Mouse (Mus musculus) midbrain, postnatal 0 days (tissue): Measurements from ENCODE around the gene Slc29a1. TPM values are rescaled to one million over a fixed set of nuclear protein-coding genes. Genes with fewer than 3 reads are reported as not detected.

ENCODE experiments used
- ATAC-seq: fragments of 200-750 bp; cut with Nextera tagmentation; 2 replicates; pipeline ENCODE4 v1.8.0; 2017; ENCODE audit warnings: moderate number of reproducible peaks, mild to moderate bottlenecking, moderate TSS enrichment, moderate library complexity; ENCODE audit not compliant: low FRiP score
- DNase-seq: peaks from one replicate; pipeline ENCODE4 v3.0.0-alpha.2; 2015; ENCODE audit warnings: low spot score
- H3K27ac ChIP-seq: fragments of 300-500 bp; sonication (generic); 2 replicates; pipeline ENCODE4 v1.5.1; 2014; ENCODE audit warnings: low read depth, mild to moderate bottlenecking, low read length, mixed read lengths
- H3K27me3 ChIP-seq: fragments of 300-500 bp; sonication (generic); 2 replicates; pipeline ENCODE4 v1.6.1; 2014; ENCODE audit warnings: low read length, control low read depth, mixed read lengths; ENCODE audit not compliant: insufficient read depth
- H3K36me3 ChIP-seq: fragments of 300-500 bp; sonication (generic); 2 replicates; pipeline ENCODE4 v1.6.1; 2014; ENCODE audit warnings: low read length, control low read depth, mixed read lengths; ENCODE audit not compliant: insufficient read depth
- H3K4me1 ChIP-seq: fragments of 300-500 bp; sonication (generic); 2 replicates; pipeline ENCODE4 v1.6.1; 2014; ENCODE audit warnings: mild to moderate bottlenecking, control low read depth, antibody characterized with exemption, low read length, mixed read lengths; ENCODE audit not compliant: insufficient read depth
- H3K4me2 ChIP-seq: fragments of 300-500 bp; sonication (generic); 2 replicates; pipeline ENCODE4 v1.6.1; 2014; ENCODE audit warnings: low read depth, mild to moderate bottlenecking, low read length, mixed read lengths; ENCODE audit not compliant: poor library complexity, severe bottlenecking
- H3K4me3 ChIP-seq: fragments of 300-500 bp; sonication (generic); 2 replicates; pipeline ENCODE4 v1.5.1; 2014; ENCODE audit warnings: low read depth, mild to moderate bottlenecking, low read length, moderate library complexity
- H3K9ac ChIP-seq: fragments of 300-500 bp; sonication (generic); replicated peaks from 2 replicates; pipeline ENCODE4 v1.6.1; 2014; ENCODE audit warnings: mild to moderate bottlenecking, low read length, moderate library complexity, mixed read lengths; ENCODE audit not compliant: poor library complexity, severe bottlenecking
- H3K9me3 ChIP-seq: fragments of 300-500 bp; sonication (generic); 2 replicates; pipeline ENCODE4 v1.6.1; 2016; ENCODE audit warnings: low read length, control low read depth
- CTCF ChIP-seq: IDR thresholded peaks from 2 replicates; pipeline ENCODE4 v1.5.1; 2016; ENCODE audit warnings: antibody characterized with exemption, mild to moderate bottlenecking
- WGBS: fragments of 180-500 bp; shearing (Covaris S2); extraction: QIAGEN DNeasy Blood & Tissue Kit; methylation state at CpG from one replicate; pipeline ENCODE4 v1.1.7; 2014; 5-methylcytosine and 5-hydroxymethylcytosine counted together
- polyA plus RNA-seq: library from polyadenylated mRNA; unstranded; fragments of >200 nt; fragmentation: Nextera tagmentation; extraction: Ambion mirVana; gene quantifications from 2 replicates; pipeline ENCODE4 v1.2.1, GENCODE M21; 2015
- total RNA-seq: library from RNA; depleted of rRNA; stranded (reverse); fragments of >200 nt; gene quantifications from 2 replicates; pipeline ENCODE4 v1.2.3, GENCODE M21; 2014

The Slc29a1 gene
- total and polyA plus RNA-seq, 2 experiments from 2014 or later = 38.4 to 82.1 TPM

- Histone ChIP-seq H3K4me2 (no peak overlapping the region), H3K4me3 (no peak overlapping the region), H3K27ac (no peak overlapping the region), H3K36me3 (peaks cover 13% of the 10 kb centered on the region), H3K27me3 (peaks cover 15% of the 10 kb centered on the region), H3K9me3 (no peaks in the 10 kb centered on the region), H3K4me1 (0 out of 2 replicates have a peak, but pooled peaks cover 9% of the 10 kb centered on the region), H3K9ac (no peak overlapping the region)
- 72% methylated on average over 16 of the region's 16 CpGs for WGBS
- DNase-seq = no peak
- no peak for ATAC-seq
- no peak for TF ChIP-seq CTCF
Measured at GRCm38 (mm10) chr17:45546941-45547340, 52.5 kb downstream of the Slc29a1 start.

DNA sequence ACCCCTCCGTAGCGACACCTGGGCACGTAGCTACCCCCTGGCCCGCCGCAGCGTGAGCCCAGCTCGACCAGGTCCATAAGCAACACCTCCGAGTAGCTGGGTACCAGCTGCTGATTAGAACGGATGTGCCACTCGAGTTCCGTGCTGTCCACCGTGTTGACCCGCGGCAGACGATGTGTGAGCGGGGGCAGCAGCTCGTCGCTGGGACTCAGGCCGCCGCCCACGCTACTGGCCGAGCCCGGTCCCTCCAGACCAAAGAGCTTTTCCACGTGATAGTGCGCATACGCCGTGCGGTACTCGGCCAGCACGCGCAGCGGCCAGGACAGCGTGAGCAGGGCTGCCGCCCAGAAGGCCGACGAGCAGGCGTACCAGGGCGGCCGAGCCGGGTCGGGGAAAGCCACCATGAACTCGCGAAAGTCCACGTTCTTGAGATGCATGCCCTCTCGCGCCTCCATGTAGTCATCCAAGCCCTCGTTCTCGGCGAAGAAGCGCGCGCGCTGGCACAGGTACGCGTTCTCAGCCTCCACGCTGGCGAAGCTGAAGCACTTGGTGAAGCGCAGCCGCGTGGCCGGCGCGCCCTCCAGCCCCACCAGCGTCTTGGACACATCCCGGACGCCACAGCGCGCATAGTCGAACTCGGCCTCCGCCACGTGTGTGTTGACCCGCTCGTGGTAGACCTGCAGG lies 54.0 kb downstream of the Slc29a1 start:
- H3K4me3 ChIP-seq = no peak overlapping the region
- ATAC-seq = no peak
- H3K27me3 ChIP-seq = peaks cover 15% of the 10 kb centered on the region
- 20% methylated on average over 68 of the region's 74 CpGs for WGBS
- peak overlapping the region; percentile 0; the same call in 1 of the 2 replicates for H3K4me2 ChIP-seq
- peaks cover 13% of the 10 kb centered on the region for H3K36me3 ChIP-seq
- H3K27ac ChIP-seq = no peak overlapping the region
- H3K9me3 ChIP-seq = no peaks in the 10 kb centered on the region
- no peak overlapping the region for H3K9ac ChIP-seq
- no peak for DNase-seq
- 0 out of 2 replicates have a peak, but pooled peaks cover 7% of the 10 kb centered on the region for H3K4me1 ChIP-seq
- TF ChIP-seq CTCF = no peak

DNA sequence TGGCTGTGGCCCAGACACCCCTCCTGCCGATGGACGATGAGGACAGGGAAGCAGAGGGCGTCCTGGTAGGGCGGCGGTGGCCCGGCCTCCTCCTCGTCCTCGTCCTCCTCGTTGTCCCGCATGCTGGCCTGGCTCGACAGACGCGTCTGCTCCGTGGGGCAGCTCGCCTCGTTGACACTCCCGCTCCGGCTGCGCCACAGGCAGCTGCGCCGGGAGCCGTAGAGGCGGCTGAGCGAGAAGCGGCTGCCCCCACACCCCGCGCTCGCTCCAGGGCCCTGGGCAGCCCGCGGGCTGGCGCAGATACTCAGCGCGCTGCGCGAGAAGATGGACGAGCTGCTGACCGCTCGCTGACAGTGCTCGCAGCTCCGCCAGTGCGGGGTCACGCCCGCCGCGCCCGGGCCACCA lies 54.5 kb downstream of the Slc29a1 start:
- Histone ChIP-seq H3K4me2 (no peak overlapping the region), H3K36me3 (peaks cover 13% of the 10 kb centered on the region), H3K27me3 (peaks cover 15% of the 10 kb centered on the region), H3K27ac (no peak overlapping the region), H3K4me3 (no peak overlapping the region), H3K9me3 (no peaks in the 10 kb centered on the region), H3K9ac (no peak overlapping the region), H3K4me1 (0 out of 2 replicates have a peak, but pooled peaks cover 7% of the 10 kb centered on the region)
- no peak for TF ChIP-seq CTCF
- ATAC-seq (no peak), DNase-seq (no peak)
- 15% methylated on average over 45 of the region's 46 CpGs for WGBS

DNA sequence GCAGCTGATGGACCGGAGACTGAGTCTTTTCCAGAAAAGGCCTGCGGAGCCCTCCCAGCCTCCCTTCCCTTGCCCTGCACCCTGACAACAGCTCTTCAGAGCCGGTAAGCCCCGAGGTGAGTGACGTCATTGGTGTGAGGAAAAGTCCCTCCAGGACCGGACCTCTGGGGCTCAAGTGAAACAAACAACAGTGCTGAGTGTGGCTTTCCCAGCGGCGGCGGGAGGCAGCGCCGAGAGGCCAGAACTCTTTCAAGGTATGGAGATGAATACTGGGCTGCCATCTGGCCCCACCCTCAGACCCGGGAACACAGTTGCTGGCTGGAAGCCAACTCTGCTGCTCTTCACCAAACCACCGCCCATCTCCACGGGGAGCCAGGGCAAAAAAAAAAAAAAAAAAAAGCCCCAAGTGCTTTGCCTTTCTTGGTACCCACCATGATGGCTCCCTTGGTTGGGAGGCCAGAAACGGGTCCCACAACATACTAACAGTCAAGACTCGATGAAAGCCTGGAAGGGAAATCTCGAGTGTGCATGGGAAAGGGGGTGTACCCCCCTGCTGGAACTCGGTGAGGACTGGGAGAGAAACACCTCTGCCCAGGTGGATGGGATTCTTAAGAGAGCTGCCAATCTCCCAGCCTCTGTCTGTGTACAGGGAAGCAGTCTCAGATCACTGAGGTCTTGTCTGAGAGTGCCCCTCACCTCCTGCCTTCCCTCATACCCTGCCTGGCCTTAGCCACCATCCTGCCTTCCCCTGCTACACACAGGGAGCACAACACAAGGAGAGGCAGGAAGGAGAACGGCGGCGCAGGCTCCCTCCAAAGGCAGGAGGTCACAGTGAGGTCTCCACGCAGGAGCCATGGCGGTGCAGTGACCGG lies 55.2 kb downstream of the Slc29a1 start:
- Histone ChIP-seq H3K9ac (no peak overlapping the region), H3K4me1 (0 out of 2 replicates have a peak, but pooled peaks cover 7% of the 10 kb centered on the region), H3K9me3 (no peaks in the 10 kb centered on the region), H3K27me3 (peaks cover 15% of the 10 kb centered on the region), H3K27ac (no peak overlapping the region), H3K4me3 (no peak overlapping the region), H3K36me3 (peaks cover 13% of the 10 kb centered on the region), H3K4me2 (no peak overlapping the region)
- ATAC-seq (no peak), DNase-seq (no peak)
- no peak for TF ChIP-seq CTCF
- WGBS = 21% methylated on average over 24 of the region's 24 CpGs

DNA sequence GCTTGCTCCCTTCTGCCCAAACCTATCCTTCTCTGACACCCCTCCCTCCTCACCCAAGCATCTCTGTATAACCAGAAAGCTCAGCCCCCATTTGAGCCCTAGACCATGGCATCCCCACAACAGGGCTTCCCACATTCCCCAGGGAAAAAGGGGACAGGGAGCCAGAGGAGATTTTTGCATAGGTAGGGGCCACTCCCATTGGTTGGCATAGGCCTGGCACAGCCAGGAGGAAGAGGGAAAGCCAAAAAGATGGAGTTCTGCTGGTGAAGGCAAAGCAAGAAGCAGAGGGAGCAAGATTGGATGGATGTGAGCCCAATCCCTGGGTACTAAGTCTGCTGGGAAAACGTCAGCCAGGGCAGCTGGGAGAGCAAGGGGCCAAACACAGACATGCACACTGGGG lies 56.3 kb downstream of the Slc29a1 start:
- peaks cover 13% of the 10 kb centered on the region for H3K36me3 ChIP-seq
- ATAC-seq (no peak), DNase-seq (no peak)
- 0 out of 2 replicates have a peak, but pooled peaks cover 4% of the 10 kb centered on the region for H3K4me1 ChIP-seq
- no peak overlapping the region for H3K4me2 ChIP-seq
- H3K4me3 ChIP-seq = no peak overlapping the region
- 53% methylated on average over 1 of the region's 1 CpGs for WGBS
- no peak overlapping the region for H3K9ac ChIP-seq
- no peak for TF ChIP-seq CTCF
- no peaks in the 10 kb centered on the region for H3K9me3 ChIP-seq
- H3K27me3 ChIP-seq = peaks cover 15% of the 10 kb centered on the region
- no peak overlapping the region for H3K27ac ChIP-seq

DNA sequence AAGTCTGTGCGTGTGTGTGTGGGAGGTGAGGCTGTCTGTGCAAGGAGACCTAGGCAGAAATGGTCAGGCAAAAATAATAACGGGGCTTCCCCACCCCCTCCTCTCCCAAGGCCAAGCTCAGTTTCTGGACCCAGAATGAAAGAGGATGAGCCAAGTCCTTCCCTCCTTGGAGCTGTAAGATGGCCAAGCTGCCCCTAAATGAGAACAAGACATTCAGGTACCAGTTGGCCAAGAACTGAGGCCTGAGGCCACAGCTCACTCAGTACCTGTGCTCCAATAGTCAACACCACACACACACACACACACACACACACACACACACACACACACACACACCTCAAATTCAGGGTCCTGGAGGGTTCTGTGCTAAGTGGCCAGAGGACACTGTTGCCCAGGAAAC lies 56.7 kb downstream of the Slc29a1 start:
- 79% methylated on average over 2 of the region's 2 CpGs for WGBS
- no peak for DNase-seq

More for the DNA sequence above, 56.7 kb downstream of the Slc29a1 start:
- no peak for ATAC-seq
- H3K4me2 ChIP-seq = no peak overlapping the region
- peaks cover 15% of the 10 kb centered on the region for H3K27me3 ChIP-seq
- H3K4me1 ChIP-seq = 0 out of 2 replicates have a peak, but pooled peaks cover under 1% of the 10 kb centered on the region
- no peak overlapping the region for H3K27ac ChIP-seq
- peaks cover 13% of the 10 kb centered on the region for H3K36me3 ChIP-seq
- no peak overlapping the region for H3K9ac ChIP-seq
- H3K4me3 ChIP-seq = no peak overlapping the region
- no peaks in the 10 kb centered on the region for H3K9me3 ChIP-seq
- TF ChIP-seq CTCF = no peak
